Mouse (Mus musculus): ENCODE data around the gene Trip13. TPM values are rescaled to one million over a fixed set of nuclear protein-coding genes. Genes with fewer than 3 reads are reported as not detected.

The Trip13 gene
- polyA plus RNA-seq, 1 experiment from 2014 or later, result 32.2 TPM

DNA sequence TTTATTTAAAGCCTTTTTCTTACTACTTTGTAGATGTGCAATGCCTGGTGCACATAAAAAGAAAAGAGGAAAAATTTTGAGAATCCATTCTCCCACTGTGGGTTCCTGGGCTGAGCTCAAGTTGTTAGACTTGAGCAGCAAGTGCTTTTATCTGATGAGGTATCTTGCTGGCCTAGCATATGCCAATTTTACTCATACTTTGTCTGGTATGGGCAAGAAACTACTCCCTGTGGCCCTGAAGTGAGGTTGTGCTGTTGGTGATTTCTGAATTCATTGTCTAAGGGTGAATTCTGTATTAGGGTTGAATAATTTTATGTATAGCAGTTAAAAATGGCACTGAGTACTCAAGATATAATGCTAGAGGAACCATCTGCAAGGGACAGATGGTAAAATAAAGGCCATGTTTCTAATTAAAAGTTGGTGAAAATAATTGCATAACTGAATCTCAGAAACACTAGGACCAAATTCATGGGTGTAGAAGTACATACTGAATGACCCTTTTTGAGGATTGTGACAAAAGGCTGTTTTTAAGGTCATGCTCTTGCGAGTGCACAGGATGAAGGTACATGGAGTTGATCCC is 16.1 kb upstream of the Trip13 start:
- Histone ChIP-seq H3K4me3 (ENCODE audit: low read length) (no peak overlapping the region), H3K4me1 (ENCODE audit: control insufficient read depth, insufficient read depth, low read length) (no peaks in the 10 kb centered on the region), H3K9me3 (ENCODE audit: control insufficient read depth, low read length) (no peaks in the 10 kb centered on the region), H3K27ac (ENCODE audit: low read length) (no peak overlapping the region), H3K36me3 (ENCODE audit: control insufficient read depth, insufficient read depth, low read length) (peaks cover 18% of the 10 kb centered on the region), H3K9ac (ENCODE audit: low read depth, low read length) (no peak overlapping the region), H3K4me2 (ENCODE audit: low read depth, low read length) (no peak overlapping the region), H3K27me3 (replicated peaks; ENCODE audit: control insufficient read depth, insufficient read depth, low read length) (no peaks in the 10 kb centered on the region)
- 100% methylated on average over 1 of the region's 1 CpGs for WGBS
- ATAC-seq, result no peak

DNA sequence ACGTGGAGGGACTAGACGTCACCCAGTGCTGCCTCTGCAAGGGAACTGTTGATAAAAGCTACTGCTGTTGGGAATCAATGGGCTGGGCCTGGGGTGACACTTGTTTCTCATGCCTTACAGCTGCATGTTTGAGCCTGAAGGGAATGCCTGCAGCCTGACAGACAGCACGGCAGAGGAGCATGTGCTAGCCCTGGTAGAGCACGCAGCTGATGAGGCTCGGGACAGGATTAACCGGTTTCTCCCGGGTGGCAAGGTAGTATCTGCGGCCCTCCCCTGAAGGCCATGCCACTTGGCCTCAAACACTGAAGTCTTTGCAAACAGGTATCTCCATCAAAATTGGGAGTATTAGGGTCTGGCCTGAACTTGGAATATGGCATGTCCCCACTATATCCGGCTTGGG is 7.0 kb upstream of the Trip13 start:
- Histone ChIP-seq H3K27ac (ENCODE audit: low read length) (no peak overlapping the region), H3K4me3 (ENCODE audit: low read length) (no peak overlapping the region), H3K4me2 (ENCODE audit: low read depth, low read length) (no peak overlapping the region), H3K9ac (ENCODE audit: low read depth, low read length) (no peak overlapping the region), H3K36me3 (ENCODE audit: control insufficient read depth, insufficient read depth, low read length) (peaks cover 21% of the 10 kb centered on the region), H3K9me3 (ENCODE audit: control insufficient read depth, low read length) (no peaks in the 10 kb centered on the region), H3K27me3 (replicated peaks; ENCODE audit: control insufficient read depth, insufficient read depth, low read length) (no peaks in the 10 kb centered on the region), H3K4me1 (ENCODE audit: control insufficient read depth, insufficient read depth, low read length) (no peaks in the 10 kb centered on the region)
- ATAC-seq, result no peak
- WGBS, result 89% methylated on average over 9 of the region's 9 CpGs

DNA sequence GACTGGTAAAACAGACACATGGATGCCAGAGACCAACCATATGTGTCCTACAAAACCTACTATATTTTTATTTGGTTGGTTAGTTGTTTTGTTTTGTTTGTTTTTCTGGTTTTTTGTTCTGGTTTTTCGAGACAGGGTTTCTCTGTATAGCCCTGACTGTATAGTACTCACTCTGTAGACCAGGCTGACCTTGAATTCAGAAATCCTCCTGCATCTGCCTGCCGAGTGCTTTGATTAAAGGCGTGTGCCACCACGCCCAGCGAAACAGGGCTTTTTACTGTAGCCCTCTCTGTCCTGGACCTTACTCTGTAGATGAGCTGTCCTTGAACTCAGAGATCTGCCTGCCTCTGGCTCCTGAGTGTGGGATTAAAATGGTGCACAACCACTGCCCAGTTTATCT is 1.5 kb upstream of the Trip13 start:
- ATAC-seq, result no peak
- Histone ChIP-seq H3K4me3 (ENCODE audit: low read length) (no peak overlapping the region), H3K27me3 (replicated peaks; ENCODE audit: control insufficient read depth, insufficient read depth, low read length) (no peaks in the 10 kb centered on the region), H3K27ac (ENCODE audit: low read length) (no peak overlapping the region), H3K36me3 (ENCODE audit: control insufficient read depth, insufficient read depth, low read length) (peaks cover 7% of the 10 kb centered on the region; the same call in 1 of the 2 replicates), H3K9me3 (ENCODE audit: control insufficient read depth, low read length) (no peaks in the 10 kb centered on the region), H3K9ac (ENCODE audit: low read depth, low read length) (no peak overlapping the region), H3K4me1 (ENCODE audit: control insufficient read depth, insufficient read depth, low read length) (peaks cover 12% of the 10 kb centered on the region), H3K4me2 (ENCODE audit: low read depth, low read length) (no peak overlapping the region)
- WGBS, result 96% methylated on average over 5 of the region's 5 CpGs

DNA sequence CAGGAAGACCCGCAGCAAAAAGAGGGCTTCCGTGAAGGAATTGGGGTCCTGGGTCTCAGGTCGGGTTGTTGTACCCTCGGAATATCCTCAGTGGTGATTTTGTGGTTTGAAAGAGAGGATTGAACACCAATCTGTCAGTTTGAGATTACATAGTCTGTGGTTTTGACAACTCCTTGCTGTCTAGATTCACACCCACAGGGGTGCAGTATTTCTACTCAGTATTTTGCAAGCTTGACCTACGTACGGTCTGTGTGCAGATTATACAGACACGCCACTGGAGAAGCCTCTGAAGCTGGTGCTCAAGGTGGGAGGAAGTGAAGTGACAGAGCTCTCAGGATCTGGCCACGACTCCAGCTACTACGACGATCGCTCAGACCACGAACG is 585 bp upstream of the Trip13 start:
- H3K4me2 ChIP-seq (ENCODE audit: low read depth, low read length), result peak overlapping the region; percentile 81
- no peaks in the 10 kb centered on the region for H3K27me3 ChIP-seq (replicated peaks; ENCODE audit: control insufficient read depth, insufficient read depth, low read length)
- H3K27ac ChIP-seq (ENCODE audit: low read length), result peak overlapping the region; percentile 90
- peaks cover 12% of the 10 kb centered on the region for H3K4me1 ChIP-seq (ENCODE audit: control insufficient read depth, insufficient read depth, low read length)
- H3K36me3 ChIP-seq (ENCODE audit: control insufficient read depth, insufficient read depth, low read length), result peaks cover 6% of the 10 kb centered on the region; the same call in 1 of the 2 replicates
- peak; percentile 21 for ATAC-seq
- H3K9me3 ChIP-seq (ENCODE audit: control insufficient read depth, low read length), result no peaks in the 10 kb centered on the region
- H3K4me3 ChIP-seq (ENCODE audit: low read length), result peak overlapping the region; percentile 85
- WGBS, result 34% methylated on average over 13 of the region's 13 CpGs
- H3K9ac ChIP-seq (ENCODE audit: low read depth, low read length), result peak overlapping the region; percentile 82

DNA sequence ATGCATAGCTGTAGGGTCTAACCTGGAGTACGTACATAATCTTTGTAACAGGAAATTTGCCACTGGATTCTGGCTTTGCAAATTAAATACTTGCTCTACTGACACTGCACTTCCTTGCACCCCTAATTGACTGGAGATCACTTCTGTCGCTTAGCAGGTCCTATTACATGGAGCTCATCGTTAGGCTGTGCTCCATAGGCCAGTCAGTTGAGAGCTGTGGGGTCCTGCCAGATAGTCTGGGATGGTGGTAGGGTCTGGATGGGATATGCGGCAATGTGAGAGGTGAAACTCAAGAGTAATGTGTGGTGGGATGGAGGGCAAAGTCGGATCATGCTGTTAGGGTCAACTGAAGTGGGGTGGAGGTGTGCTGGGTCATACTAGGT is 655 bp downstream of the Trip13 start:
- Histone ChIP-seq H3K4me3 (ENCODE audit: low read length) (peak overlapping the region; percentile 85), H3K9ac (ENCODE audit: low read depth, low read length) (peak overlapping the region; percentile 82), H3K36me3 (ENCODE audit: control insufficient read depth, insufficient read depth, low read length) (no peaks in the 10 kb centered on the region; the same call in none of the 2 replicates), H3K27me3 (replicated peaks; ENCODE audit: control insufficient read depth, insufficient read depth, low read length) (no peaks in the 10 kb centered on the region), H3K4me2 (ENCODE audit: low read depth, low read length) (peak overlapping the region; percentile 75), H3K27ac (ENCODE audit: low read length) (no peak overlapping the region), H3K4me1 (ENCODE audit: control insufficient read depth, insufficient read depth, low read length) (peaks cover 12% of the 10 kb centered on the region), H3K9me3 (ENCODE audit: control insufficient read depth, low read length) (no peaks in the 10 kb centered on the region)
- ATAC-seq, result peak; percentile 24
- WGBS, result 14% methylated on average over 5 of the region's 5 CpGs

DNA sequence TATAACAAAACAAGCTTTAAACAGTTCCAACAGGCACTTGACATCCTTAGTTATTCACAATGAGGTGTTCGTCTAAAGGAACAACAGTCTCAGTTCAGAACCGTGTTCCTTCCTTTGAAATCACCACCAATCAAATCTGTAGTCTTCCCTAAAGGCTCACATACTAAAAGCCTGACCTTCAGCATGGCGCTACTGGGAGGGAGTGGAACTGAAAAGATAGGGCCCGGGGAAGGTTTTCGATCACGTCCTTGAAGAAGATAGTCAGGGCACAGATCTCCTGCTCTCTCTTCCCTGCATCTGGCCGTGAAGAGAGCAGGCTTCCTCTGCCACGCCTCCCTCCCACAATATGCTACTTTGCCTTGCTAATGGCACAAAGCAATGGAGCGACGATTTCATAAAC is 5.4 kb downstream of the Trip13 start:
- Histone ChIP-seq H3K9me3 (ENCODE audit: control insufficient read depth, low read length) (no peaks in the 10 kb centered on the region), H3K27me3 (replicated peaks; ENCODE audit: control insufficient read depth, insufficient read depth, low read length) (no peaks in the 10 kb centered on the region), H3K9ac (ENCODE audit: low read depth, low read length) (no peak overlapping the region), H3K4me2 (ENCODE audit: low read depth, low read length) (no peak overlapping the region), H3K4me3 (ENCODE audit: low read length) (no peak overlapping the region), H3K36me3 (ENCODE audit: control insufficient read depth, insufficient read depth, low read length) (peaks cover 14% of the 10 kb centered on the region), H3K4me1 (ENCODE audit: control insufficient read depth, insufficient read depth, low read length) (peaks cover 6% of the 10 kb centered on the region; the same call in 1 of the 2 replicates), H3K27ac (ENCODE audit: low read length) (no peak overlapping the region)
- no peak for ATAC-seq
- 89% methylated on average over 10 of the region's 10 CpGs for WGBS

DNA sequence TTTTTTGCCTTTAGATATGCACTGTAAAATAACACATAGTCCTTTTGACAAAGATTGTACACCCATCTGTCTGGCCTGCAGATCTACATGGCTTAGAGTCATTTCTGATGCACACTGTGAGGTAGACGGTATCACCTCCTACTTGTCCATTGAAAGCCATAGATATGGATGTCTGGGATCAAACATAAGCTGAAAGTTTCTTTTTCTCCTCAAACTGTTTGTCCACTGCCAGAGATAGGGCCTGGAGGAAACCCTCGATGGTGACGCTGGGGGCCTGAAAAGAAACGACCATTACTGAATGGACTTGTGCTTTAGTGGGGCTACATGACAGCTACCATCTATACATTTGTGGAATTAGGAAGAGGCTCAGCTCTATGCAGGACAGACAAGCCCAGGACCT is 24.5 kb downstream of the Trip13 start:
- Histone ChIP-seq H3K4me2 (ENCODE audit: low read depth, low read length) (no peak overlapping the region), H3K9me3 (ENCODE audit: control insufficient read depth, low read length) (no peaks in the 10 kb centered on the region), H3K4me3 (ENCODE audit: low read length) (no peak overlapping the region), H3K9ac (ENCODE audit: low read depth, low read length) (no peak overlapping the region), H3K27ac (ENCODE audit: low read length) (no peak overlapping the region), H3K27me3 (replicated peaks; ENCODE audit: control insufficient read depth, insufficient read depth, low read length) (no peaks in the 10 kb centered on the region), H3K36me3 (ENCODE audit: control insufficient read depth, insufficient read depth, low read length) (peaks cover 8% of the 10 kb centered on the region), H3K4me1 (ENCODE audit: control insufficient read depth, insufficient read depth, low read length) (no peaks in the 10 kb centered on the region)
- WGBS, result 86% methylated on average over 4 of the region's 4 CpGs
- no peak for ATAC-seq

DNA sequence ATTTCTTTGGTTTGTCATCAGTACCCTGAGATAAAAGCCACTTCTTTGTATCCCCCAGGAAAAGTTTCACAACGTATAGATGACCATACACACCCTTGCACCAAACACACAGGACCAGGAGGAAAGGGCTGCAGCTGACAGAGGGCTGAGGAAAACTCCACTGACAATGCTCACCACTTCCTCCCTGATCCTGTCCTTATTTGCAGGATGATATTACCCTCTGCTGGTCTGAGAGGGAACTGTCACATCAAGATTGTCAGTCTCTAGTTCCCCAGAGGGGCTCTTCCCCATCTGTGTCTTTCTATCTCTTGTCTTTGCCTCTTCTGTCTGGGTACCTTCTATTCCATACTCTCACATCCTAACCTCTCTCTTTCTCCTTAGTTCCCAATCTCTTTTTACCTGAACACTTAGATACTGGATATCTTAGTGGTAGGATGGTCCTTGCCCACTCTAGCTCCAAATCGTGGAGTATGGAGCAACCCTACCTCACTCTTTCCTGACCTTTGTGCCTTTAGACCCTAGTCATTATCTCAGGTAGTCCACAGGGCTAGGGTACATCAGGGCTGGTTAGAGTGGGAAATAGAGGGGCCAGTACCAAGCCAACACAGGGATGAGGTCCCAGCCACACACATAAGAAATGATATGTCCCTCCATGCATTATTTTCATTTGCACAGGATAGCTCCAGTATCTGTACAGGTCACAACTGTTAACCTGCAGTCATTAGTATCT is 29.7 kb downstream of the Trip13 start:
- 60% methylated on average over 2 of the region's 2 CpGs for WGBS
- H3K4me2 ChIP-seq (ENCODE audit: low read depth, low read length), result no peak overlapping the region
- H3K4me1 ChIP-seq (ENCODE audit: control insufficient read depth, insufficient read depth, low read length), result no peaks in the 10 kb centered on the region
- ATAC-seq, result no peak
- no peak overlapping the region for H3K4me3 ChIP-seq (ENCODE audit: low read length)
- no peak overlapping the region for H3K27ac ChIP-seq (ENCODE audit: low read length)
- H3K9ac ChIP-seq (ENCODE audit: low read depth, low read length), result no peak overlapping the region
- H3K27me3 ChIP-seq (replicated peaks; ENCODE audit: control insufficient read depth, insufficient read depth, low read length), result no peaks in the 10 kb centered on the region
- H3K36me3 ChIP-seq (ENCODE audit: control insufficient read depth, insufficient read depth, low read length), result peaks cover 6% of the 10 kb centered on the region; the same call in 1 of the 2 replicates
- no peaks in the 10 kb centered on the region for H3K9me3 ChIP-seq (ENCODE audit: control insufficient read depth, low read length)

DNA sequence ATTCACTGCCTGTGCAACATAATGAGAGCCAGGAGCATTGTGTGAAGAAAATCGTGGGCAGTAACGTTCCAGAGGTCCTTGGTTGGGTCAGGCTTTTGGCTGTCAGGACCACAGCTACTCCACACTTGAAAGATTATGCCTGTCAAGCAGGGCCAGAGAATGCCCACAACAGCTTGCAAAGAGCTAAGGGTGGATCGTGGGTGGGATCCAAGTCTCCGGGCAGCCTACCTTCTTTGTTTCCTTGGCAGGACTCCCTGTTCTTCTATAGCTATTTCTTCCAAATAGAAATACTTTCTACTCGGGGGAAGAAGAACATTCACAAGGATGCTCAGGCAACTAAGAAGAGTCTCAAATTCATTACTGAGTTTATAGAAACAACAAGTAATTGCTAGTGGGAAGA is 30.4 kb downstream of the Trip13 start:
- H3K36me3 ChIP-seq (ENCODE audit: control insufficient read depth, insufficient read depth, low read length), result 0 out of 2 replicates have a peak, but pooled peaks cover 2% of the 10 kb centered on the region
- H3K4me3 ChIP-seq (ENCODE audit: low read length), result no peak overlapping the region
- H3K4me2 ChIP-seq (ENCODE audit: low read depth, low read length), result no peak overlapping the region
- H3K9ac ChIP-seq (ENCODE audit: low read depth, low read length), result no peak overlapping the region
- no peaks in the 10 kb centered on the region for H3K27me3 ChIP-seq (replicated peaks; ENCODE audit: control insufficient read depth, insufficient read depth, low read length)
- no peaks in the 10 kb centered on the region for H3K9me3 ChIP-seq (ENCODE audit: control insufficient read depth, low read length)
- no peaks in the 10 kb centered on the region for H3K4me1 ChIP-seq (ENCODE audit: control insufficient read depth, insufficient read depth, low read length)
- no peak for ATAC-seq
- WGBS, result 82% methylated on average over 5 of the region's 5 CpGs
- H3K27ac ChIP-seq (ENCODE audit: low read length), result no peak overlapping the region
